Mouse (Mus musculus) c-Kit-negative CD71-positive TER-119-positive erythroid progenitor cells, embryonic 14.5 days (primary cell): ENCODE results near the gene Tada3.

Source experiments
- DNase-seq: peaks from one replicate; pipeline ENCODE4 v3.0.0-alpha.2; 2013; ENCODE audit warnings: low read depth, low spot score

The Tada3 gene

DNA sequence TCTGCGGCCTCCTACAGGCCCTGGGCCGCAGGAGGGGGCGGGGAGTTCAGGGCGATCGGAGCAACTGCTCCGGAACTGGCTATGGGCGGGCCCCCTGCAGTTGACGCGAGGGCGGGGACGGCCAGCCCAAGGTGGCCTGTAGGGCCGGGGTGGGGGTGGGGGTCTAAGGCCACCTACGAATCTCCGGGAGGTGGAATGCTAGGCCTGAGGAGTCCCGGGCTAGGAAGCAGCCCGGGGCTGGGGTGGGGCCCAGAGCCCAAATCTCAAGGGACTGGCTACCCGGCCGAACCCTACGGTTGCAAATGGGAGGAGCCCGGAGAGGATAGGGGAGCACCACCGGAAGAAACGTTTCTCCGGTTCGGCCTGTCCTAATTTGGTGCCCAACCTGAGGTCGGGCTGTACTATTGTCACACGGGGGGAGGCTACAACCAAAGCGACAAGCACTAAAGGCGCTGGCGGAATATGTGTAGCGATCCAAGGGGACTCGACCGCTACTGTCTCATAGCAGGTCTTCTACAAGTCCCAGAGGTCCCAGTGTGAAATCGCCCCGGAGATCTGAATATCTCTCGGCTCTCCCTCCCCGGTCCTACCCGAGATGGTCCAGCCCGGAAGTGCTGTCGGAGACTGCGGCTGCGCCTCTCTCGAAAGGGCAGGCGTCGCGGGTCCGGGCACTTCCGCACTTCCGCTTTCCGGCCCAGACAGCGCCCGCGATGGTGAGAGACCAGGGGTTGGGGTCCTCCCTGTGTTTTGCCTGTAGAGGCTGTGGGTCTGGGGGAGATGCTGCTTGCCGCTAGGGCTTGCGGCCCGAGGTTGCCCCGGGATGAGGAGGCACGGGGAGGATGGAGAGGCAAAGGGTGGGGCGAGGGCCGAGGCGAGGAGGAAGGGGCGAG is at the start of gene Tada3, which contains the start of gene Arpc4:
Gene Tada3, minus strand, starts transcription at position 388 of the 890 bp plus-strand sequence.
Gene Arpc4, plus strand, starts transcription at position 620 of the 890 bp plus-strand sequence.
- DNase-seq, result peak; percentile 95

DNA sequence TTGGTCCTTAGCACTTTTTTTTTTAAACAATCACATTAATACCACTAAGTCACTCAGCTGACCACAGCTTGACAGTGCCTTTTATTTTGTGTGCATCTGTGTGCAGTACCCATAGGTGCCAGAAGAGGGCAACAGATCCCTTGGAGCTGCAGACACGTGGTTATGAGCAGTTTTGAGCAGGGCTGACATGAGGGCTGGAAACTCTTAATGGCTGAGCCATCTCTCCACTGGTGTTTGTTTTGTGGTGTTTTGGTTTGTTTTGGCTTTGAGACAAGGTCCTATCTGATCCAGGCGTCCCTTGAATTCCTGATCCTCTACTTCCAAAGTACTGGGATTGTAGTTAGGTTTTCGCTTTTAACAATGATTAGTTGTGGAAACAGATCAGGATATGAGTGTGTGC is 49.7 kb upstream of the Tada3 start:
- no peak for DNase-seq

DNA sequence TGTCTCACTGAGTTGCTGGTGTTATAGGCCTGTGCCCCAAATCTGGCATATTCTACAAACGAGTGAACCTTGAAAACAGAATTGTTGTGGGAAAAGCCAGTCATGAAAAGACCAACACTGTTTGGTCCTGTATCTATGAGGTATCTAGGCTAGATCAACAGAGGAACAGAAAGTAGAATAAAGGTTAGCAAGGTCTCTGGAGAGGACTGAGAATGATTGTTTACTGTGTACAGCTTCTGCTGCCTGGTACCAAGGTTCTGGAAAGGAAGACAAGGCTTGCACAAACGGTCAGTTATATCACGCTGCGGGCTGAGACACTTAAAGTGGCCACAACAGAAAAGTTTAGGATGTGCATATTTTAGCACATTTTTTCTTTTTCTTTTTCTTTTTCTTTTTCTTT is 49.0 kb upstream of the Tada3 start:
- DNase-seq, result no peak

DNA sequence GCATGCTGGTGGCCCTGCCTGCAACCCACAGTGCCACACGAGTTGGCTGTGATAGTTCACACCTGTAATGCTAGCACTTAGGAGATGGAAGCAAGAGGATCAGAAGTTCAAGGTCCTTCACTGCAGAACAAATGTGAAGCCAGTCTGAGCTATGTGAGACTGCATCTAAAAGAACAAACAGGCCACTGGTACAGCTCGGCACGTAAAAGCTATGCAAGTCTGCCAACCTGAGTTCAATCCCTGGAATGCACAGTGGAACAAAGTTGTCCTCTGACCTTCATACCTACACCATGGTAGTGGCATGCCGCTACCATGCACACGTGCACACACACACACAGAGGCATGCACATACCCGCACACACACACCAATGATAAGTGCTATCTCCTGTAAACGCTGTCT is 46.5 kb upstream of the Tada3 start:
- no peak for DNase-seq

DNA sequence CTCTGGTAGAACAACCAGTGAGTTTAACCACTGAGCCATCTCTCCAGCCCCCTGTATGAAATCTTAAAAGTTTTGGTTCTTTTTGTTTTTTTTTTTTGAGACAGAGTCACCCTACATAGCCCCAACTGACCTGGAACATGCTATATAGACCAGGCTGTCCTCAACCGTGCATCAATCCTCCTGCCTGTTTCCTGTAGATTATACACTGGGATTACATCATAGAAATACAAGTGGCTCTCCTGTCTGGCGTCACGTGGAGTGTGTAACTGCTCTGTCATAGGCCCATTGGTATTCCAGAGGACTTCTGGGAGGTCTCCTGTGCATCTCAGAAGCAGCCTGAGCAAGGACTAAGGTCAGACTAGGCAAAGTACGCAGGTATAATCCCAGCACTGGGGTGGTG is 45.3 kb upstream of the Tada3 start:
- no peak for DNase-seq

DNA sequence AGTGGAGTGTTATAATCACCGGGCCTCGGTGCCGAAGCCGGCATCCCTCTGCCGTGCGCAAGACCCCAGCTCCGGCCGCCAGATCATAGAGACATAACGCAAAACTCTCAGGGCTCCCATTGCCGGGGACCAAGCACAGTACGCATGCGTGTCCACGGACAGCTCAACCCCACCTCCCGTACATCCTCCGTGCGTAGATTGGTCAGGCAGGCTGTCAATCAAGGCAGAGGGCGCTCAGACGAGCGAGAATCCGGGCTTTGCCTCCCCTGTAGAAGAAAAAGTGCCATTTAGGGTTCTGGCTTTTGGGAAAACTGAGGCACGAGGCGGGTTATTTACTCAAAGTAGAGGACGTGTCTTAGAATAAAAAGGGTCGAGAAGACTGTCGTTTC is 41.5 kb upstream of the Tada3 start, which contains the start of gene Rpusd3:
Gene Rpusd3, minus strand, starts transcription at position 142 of the 389 bp plus-strand sequence.
- DNase-seq, result peak; percentile 98

DNA sequence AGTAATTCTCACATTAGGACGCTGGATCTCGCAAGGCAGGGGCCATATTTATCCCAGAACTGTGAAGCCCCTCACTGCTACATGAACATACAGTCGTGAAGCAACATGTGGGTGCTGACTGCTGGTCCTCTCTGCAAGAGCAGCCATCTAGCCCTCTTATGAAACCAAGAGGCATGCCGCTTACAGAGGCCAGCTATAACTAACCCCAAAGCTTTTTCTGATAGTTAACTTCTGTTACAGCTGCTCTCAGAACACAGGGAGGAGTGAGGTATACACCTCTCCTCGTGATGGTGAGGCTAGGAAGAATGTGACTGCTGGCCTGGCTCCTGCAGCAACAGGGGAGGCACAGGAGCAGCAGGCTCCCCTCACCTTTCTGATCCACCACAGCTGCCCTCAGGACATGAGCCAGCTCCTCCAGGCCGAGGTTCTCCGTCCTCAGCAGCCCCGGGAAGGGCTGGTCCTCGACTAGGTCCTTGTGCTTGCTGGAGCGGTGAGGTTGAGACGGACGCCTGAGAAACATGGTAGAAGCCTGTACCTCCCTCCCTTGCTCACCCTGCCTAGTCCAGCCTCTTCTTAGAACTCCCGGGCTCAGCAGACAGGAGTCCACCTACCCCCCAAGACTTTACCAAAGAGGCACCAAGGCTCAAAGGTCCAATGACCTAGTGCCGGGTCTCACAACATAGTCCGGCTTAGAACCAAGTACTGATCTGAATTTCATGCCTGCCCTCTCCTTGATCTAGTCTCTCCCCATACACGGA is 40.9 kb upstream of the Tada3 start:
- DNase-seq, result no peak

DNA sequence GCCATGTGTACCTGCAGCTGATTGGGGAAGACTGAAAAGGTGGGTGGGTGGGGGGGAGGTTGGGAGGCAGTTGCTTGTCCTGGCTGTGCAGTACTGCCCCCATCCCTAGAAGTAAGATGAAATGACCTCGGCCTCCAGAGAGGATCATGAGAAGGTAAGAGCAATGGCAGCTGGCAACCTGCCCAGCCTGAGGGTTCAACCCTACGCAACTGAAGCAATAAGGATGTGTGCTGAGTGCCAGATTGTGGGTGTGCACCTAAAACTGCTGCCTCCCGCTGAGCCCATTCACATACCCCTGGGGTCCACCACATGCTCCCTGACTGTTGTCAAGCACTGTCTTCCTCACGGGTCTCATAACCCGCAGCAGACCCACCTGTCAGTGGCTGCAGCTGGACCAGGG is 38.7 kb upstream of the Tada3 start:
- DNase-seq, result no peak

DNA sequence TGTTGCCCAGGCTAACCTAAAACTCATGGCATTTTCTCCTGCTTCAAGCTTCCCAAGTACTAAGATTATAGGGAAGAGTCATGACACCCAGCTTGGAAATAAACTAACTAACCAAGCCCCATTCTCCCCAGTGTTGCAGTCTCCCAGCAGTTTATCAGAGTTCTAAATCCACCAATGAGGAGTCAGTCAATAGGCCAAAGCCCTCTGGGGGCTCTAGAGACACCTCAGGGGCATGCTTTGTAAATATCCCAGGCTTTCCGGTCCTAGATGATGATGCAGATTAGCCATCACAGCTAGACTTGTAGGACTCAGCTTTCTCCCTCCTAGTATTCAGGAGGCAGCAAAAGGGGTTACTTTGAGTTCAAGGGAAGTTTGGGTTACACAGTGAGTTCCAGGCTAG is 32.3 kb upstream of the Tada3 start:
- no peak for DNase-seq

DNA sequence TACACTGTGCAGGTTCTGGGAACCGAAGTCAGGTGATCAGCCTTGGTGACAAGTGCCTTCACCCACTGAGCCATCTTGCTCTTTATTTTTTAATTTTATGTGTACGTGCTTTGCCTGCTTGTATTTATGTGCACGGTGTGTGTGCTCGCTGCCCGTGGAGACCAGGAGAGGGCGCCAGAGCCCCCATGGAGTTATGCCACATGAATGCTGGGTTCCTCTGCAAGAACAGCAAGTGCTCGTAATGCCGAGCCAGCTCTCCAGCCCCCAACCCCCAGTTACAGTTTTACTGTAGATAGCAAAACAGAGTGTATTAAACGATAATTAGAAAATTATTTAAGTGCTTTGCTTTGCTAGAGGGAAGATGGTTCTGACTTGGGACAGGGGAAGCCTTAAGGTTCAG is 29.0 kb upstream of the Tada3 start:
- DNase-seq, result no peak

DNA sequence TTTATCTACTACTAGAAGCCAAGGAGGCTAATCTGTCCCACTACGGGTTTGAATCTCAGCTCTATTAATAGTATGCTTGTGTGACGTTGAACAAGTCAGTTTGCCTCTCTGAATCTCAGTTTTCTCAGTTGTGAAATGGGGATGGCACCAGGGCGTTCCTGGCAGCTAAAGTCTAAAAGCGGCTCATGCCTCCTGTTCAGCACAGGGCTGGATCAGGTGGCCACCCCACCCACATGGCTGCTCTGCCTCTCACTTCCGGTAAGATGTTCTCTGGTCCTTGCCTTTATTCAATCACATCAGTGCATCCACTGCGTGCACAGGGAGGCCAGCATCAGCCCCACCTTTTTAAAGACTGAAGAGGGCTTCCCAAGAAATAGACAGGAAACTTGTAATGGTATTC is 27.8 kb upstream of the Tada3 start:
- no peak for DNase-seq

DNA sequence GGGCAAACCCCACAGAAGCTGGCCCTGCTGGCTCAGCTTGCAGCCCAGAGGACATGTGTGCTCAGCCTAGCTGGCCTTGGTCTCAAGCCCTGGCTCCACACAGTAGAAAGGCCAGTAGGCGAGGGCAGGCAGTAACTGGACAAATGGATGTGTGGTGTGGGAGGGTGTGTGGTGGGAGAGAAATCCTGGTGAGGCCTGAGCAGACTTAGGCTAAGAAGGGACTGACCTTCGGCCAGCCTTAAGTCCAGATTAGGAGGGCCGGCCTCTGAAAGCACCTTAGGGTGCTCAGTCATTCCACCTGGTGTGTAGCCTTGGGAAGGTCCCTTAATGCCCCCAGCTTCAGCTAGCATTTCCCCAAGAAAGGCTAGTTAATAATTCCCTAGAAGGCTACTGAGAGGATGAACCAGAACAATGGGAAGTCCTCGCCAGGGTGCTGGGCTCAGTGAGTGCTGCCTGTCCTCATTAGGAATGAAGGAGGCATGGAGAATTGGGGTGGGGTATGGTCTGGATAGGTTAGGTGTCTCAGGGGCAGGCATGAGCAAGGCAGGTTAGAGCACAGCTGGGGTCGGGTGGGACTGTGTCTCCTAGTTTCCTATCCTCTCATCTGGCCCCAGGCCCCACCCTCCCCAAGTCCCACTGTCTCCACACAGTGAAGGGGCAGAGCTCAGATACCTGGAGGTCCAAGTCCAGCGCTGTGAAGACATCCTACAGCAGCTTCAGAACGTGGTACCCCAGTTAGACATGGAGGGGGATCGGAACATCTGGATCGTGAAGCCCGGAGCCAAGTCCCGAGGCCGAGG is 27.2 kb upstream of the Tada3 start:
- DNase-seq, result no peak

DNA sequence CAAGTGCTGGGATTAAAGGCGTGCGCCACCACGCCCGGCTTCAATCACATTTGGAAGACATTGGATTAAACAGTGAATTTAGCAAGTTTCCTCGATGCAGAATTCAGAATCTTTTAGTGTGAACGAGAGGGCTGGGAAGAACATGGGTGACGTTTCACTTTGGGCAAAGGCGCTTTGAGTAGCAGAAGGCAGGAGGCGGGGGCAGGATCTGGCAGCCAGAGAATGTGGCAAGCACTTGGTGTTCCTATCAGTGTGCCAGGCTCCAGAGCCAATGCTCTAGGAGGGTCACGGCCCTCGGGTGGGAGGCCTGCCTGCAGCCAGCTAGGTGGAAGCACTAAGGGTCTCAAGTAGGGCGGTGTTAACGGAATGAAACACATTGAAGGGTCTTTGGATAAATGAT is 24.4 kb upstream of the Tada3 start:
- no peak for DNase-seq

DNA sequence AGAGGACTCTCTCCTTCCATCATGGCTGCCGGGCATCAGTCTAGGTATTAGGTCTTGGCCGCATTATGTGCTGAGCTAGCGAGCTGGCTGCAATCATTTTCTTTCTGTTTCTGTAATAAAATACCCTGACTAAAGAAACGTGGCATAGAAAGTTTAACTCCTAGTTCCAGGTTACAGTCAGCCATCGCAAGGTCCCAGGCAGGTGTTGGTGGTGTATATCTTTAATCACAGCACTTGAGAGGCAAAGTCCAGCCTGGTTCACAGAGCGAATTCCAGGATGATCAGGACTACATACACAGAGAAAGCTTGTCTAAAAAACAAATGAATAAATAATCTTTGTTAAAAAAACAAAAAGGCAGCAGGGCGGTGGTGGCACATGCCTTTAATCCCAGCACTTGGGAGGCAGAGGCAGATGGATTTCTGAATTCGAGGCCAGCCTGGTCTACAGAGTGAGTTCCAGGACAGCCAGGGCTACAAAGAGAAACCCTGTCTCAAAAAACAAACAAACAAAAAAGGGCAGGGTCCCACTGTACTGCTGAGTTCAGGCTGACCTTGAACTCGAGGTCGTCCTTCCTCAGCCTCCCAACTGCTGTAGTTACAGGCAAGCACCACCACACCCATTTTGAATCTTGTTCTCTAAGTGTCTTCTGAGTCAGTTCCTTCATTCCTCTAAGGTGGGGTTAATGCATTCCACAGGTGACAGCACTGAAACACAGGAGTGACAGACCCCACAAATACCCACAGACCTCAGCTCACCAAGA is 18.8 kb upstream of the Tada3 start:
- no peak for DNase-seq

DNA sequence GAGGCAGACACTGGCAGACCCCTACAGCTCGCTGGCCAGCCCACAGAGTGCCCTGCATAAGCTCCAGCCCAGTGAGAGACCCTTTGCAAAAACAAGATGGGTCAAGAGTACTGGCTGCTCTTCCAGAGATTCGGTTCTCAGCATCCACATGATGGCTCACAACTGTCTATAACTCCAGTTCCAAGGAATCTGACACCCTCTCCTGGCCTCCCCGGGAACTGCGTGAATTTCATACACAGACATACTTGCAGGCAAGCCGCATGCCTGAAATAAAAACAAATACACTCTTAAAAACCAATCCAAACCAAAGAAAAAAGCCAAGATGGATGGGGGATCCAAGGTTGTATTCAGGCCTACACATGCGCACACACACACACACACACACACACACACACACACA is 17.8 kb upstream of the Tada3 start:
- DNase-seq, result no peak

DNA sequence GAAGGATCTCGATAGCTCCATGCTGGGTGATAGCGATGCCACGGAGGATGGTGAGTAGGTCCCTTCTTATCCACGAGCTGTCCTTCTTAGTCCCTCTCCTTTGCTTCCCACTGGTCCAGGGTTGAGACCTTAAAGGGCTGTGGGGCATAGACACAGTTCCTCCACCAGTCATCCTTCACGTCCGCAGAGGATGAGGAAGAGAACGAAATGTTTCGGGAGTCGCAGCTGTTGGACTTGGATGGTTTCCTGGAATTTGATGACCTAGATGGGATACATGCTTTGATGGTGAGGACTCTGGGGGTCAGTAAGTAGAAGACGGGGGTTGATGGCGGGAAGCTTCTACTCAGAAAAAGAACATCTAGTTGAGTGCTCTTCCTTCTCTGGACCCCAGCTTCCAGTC is 17.1 kb upstream of the Tada3 start:
- no peak for DNase-seq

DNA sequence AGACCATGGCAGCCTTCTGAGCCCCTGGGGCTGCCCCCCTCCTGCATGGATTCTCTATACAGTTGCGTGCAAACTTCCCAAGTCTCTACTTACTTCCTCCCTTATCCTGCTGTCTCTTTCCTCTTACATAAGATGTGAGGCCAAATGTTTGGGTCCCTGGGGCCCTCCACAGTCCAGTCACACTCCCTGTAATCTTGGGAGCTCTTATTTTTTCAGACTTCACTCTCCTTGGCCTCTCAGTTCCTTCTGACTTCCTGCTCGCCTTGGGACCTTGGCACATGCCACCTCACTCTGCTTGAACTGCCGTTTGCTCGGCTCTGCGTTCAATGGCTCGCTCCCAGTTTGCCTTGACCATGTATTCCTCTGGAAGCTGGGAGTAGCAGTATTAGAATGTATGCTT is 16.3 kb upstream of the Tada3 start:
- DNase-seq, result no peak

DNA sequence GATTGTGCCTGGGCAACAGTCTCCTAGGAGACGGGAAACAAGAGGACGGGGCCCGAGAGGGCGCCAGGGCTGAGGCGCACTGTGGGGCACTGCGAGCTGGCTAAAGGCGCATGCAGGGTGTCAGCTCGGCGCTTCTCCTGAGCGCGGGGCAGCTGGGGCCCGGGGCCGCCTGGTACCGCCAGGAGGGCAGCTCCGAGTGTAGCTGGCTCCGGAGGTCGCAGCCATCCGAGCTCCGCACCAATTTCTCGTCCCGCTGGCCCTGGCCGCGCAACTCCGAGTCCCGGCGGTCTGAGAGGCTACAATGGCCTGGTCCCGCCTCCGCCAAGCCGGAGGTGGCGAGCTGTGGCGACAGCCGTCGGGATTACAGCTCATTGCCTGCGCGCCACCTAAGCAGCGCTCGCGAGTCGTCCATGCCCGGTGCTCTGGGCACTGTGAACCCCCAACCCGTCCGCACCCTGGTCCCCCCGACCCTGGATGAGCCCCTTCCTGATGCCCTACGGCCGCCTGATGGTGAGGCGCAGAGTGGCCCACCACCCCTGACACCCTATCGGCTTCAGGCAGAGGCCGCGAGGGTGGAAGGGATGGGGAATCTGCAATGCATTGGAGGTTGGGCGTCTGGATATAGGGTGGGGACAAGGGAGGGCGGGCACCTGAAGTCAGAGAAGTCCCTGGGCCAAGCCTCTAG is 14.8 kb upstream of the Tada3 start:
- no peak for DNase-seq

DNA sequence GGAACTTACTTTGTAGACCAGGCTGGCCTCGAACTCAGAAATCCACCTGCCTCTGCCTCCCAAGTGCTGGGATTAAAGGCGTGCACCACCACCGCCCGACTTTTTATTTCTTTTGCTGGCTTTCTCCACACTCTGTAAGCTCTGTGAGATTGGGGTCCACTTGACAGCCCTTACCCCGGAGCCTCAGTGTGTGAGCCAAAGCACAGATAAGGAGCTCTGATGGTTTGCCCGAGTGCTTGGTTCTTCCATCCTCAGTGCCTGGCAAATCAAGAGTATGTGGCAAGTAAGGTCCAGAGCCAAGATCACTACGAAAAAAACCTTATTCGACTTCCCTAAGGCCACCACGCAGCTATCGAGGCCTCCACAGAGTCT is 14.3 kb upstream of the Tada3 start:
- no peak for DNase-seq

DNA sequence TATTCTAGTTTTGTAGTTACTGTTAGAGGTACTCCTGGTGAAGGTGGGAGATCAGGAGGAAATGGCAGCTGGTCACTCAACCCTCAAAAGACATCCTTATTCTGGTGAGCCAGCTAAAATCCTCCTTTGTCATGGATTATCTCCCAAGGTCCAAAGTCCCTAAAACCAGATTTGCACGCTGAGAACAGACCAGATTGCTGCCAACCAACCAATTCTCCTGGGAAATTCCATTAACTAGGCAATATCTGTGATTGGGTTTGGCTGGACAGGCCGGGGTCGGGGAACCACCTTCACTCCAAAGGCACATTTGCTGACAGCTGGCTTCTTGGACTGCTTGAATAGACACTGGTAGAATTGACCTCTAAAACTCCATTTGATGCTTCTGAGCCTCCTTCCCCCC is 13.0 kb upstream of the Tada3 start:
- no peak for DNase-seq

DNA sequence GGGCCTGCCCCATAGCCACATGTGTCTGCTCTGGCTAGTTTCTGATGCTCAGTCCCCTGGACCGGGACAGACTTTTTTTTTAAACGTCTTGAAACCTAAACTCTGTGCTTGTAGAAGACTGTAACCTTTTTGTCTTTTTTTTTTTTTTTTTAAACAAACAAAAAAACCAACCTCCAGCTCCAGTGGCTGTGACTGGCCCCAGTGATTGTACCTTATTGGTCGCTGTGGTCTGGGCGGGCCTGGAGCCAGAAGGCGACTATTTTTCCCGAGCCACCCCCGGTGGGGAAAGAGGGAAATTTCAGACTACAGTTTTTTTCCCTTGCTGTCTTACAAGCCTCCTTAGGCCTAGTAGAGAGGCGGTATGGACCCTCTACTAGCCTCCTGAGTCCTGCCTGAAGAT is 11.3 kb upstream of the Tada3 start, which contains the start of gene Ttll3:
Gene Ttll3, plus strand, starts transcription at position 301 of the 400 bp plus-strand sequence.
- no peak for DNase-seq
